Mouse (Mus musculus) MEL (cell line): ENCODE data around the gene Kcnj1. TPM values are rescaled to one million over a fixed set of nuclear protein-coding genes. Genes with fewer than 3 reads are reported as not detected.

ENCODE experiments used
- DNase-seq: peaks from one replicate; pipeline ENCODE4 v3.0.0; 2011; ENCODE audit warnings: low read depth, low spot score
- H3K27ac ChIP-seq: 2 replicates; pipeline ENCODE4 v1.5.1; 2012; ENCODE audit warnings: low read depth, mild to moderate bottlenecking, control low read depth, low read length, moderate library complexity; ENCODE audit not compliant: control insufficient read depth
- H3K27me3 ChIP-seq, 2 experiments: fragments of 150-350 bp in 1 of 2; sonication (generic) in 1 of 2; 2 replicates each; pipeline ENCODE4 v1.6.1; 2012; ENCODE audit warnings: low read length in 2 of 2, mild to moderate bottlenecking in 2 of 2, improper control_type of control experiment in 1 of 2, moderate library complexity in 1 of 2; ENCODE audit not compliant: insufficient read depth in 2 of 2, control insufficient read depth in 1 of 2
- H3K36me3 ChIP-seq, 2 experiments: 2 replicates each; pipeline ENCODE4 v1.6.1; 2012 to 2014; ENCODE audit warnings: low read length in 2 of 2, improper control_type of control experiment in 1 of 2, inconsistent platforms in 1 of 2, mild to moderate bottlenecking in 1 of 2; ENCODE audit not compliant: insufficient read depth in 2 of 2, control insufficient read depth in 1 of 2
- H3K4me1 ChIP-seq, 2 experiments: fragments of 150-350 bp in 1 of 2; sonication (generic) in 1 of 2; 2 replicates each; pipeline ENCODE4 v1.6.1; 2012; ENCODE audit warnings: low read length in 2 of 2, improper control_type of control experiment in 1 of 2, mild to moderate bottlenecking in 1 of 2; ENCODE audit not compliant: insufficient read depth in 2 of 2, control insufficient read depth in 1 of 2
- H3K4me3 ChIP-seq, 2 experiments: fragments of 150-350 bp in 1 of 2; sonication (generic) in 1 of 2; 2 replicates each; pipeline ENCODE4 v1.5.1; 2012; ENCODE audit warnings: low read depth in 2 of 2, low read length in 2 of 2, mild to moderate bottlenecking in 2 of 2, moderate library complexity in 2 of 2, control low read depth in 1 of 2, improper control_type of control experiment in 1 of 2; ENCODE audit not compliant: control insufficient read depth in 1 of 2, insufficient read depth in 1 of 2
- H3K79me2 ChIP-seq: 2 replicates; pipeline ENCODE4 v1.6.1; 2012; ENCODE audit warnings: mild to moderate bottlenecking, low read length, moderate library complexity; ENCODE audit not compliant: control insufficient read depth, poor library complexity, insufficient read depth
- H3K9ac ChIP-seq: 2 replicates; pipeline ENCODE4 v1.6.1; 2012; ENCODE audit warnings: low read depth, mild to moderate bottlenecking, control low read depth, low read length, moderate library complexity; ENCODE audit not compliant: control insufficient read depth, poor library complexity, severe bottlenecking
- H3K9me3 ChIP-seq: fragments of 150-350 bp; sonication (generic); replicated peaks from 2 replicates; pipeline ENCODE4 v1.6.1; 2012; ENCODE audit warnings: mild to moderate bottlenecking, low read length, improper control_type of control experiment, moderate library complexity; ENCODE audit not compliant: insufficient read depth
- CHD1 ChIP-seq: IDR thresholded peaks from 2 replicates; pipeline ENCODE4 v1.6.1; 2012; ENCODE audit warnings: low read depth, mild to moderate bottlenecking, inconsistent platforms, low read length, improper control_type of control experiment
- CHD2 ChIP-seq: IDR thresholded peaks from 2 replicates; pipeline ENCODE4 v1.6.1; 2011; ENCODE audit warnings: low read length, improper control_type of control experiment
- EP300 ChIP-seq, 2 experiments: IDR thresholded peaks; 2 replicates each; pipeline ENCODE4 v1.6.1; 2011; ENCODE audit warnings: improper control_type of control experiment in 2 of 2, low read length in 2 of 2, low read depth in 1 of 2, mild to moderate bottlenecking in 1 of 2
- ETS1 ChIP-seq: IDR thresholded peaks from 2 replicates; pipeline ENCODE4 v1.6.1; 2012; ENCODE audit warnings: low read depth, mild to moderate bottlenecking, inconsistent platforms, low read length, improper control_type of control experiment, moderate library complexity
- GABPA ChIP-seq: IDR thresholded peaks from 2 replicates; pipeline ENCODE4 v1.6.1; 2012; ENCODE audit warnings: low read depth, mild to moderate bottlenecking, inconsistent platforms, low read length, improper control_type of control experiment, moderate library complexity
- GATA1 ChIP-seq: IDR thresholded peaks from 2 replicates; pipeline ENCODE4 v1.6.1; 2011; ENCODE audit warnings: low read depth, low read length, improper control_type of control experiment
- JUND ChIP-seq: IDR thresholded peaks from 2 replicates; pipeline ENCODE4 v1.6.1; 2011; ENCODE audit warnings: low read depth, mild to moderate bottlenecking, improper control_type of control experiment, low read length
- MAFK ChIP-seq: IDR thresholded peaks from 2 replicates; pipeline ENCODE4 v1.6.1; 2011; ENCODE audit warnings: low read depth, mild to moderate bottlenecking, low read length, improper control_type of control experiment, borderline replicate concordance
- MXI1 ChIP-seq: IDR thresholded peaks from 2 replicates; pipeline ENCODE4 v1.6.1; 2011; ENCODE audit warnings: mild to moderate bottlenecking, low read depth, low read length, improper control_type of control experiment
- MYB ChIP-seq: IDR thresholded peaks from 2 replicates; pipeline ENCODE4 v1.6.1; 2011; ENCODE audit warnings: mild to moderate bottlenecking, low read depth, low read length, improper control_type of control experiment
- NELFE ChIP-seq: IDR thresholded peaks from 2 replicates; pipeline ENCODE4 v1.6.1; 2011; ENCODE audit warnings: low read depth, low read length, improper control_type of control experiment
- POLR2A ChIP-seq, 2 experiments: IDR thresholded peaks; 2 replicates each; pipeline ENCODE4 v1.6.1; 2011 to 2012; ENCODE audit warnings: low read length in 2 of 2, mild to moderate bottlenecking in 2 of 2, control low read depth in 1 of 2, improper control_type of control experiment in 1 of 2, low read depth in 1 of 2, moderate library complexity in 1 of 2; ENCODE audit not compliant: control insufficient read depth in 1 of 2, insufficient read depth in 1 of 2, poor library complexity in 1 of 2
- RAD21 ChIP-seq: IDR thresholded peaks from 2 replicates; pipeline ENCODE4 v1.6.1; 2011; ENCODE audit warnings: mild to moderate bottlenecking, low read depth, low read length, improper control_type of control experiment
- RCOR1 ChIP-seq: IDR thresholded peaks from 2 replicates; pipeline ENCODE4 v1.6.1; 2012; ENCODE audit warnings: low read depth, mild to moderate bottlenecking, inconsistent platforms, low read length, improper control_type of control experiment
- SIN3A ChIP-seq: IDR thresholded peaks from 2 replicates; pipeline ENCODE4 v1.6.1; 2012; ENCODE audit warnings: low read length, improper control_type of control experiment, inconsistent platforms
- TAL1 ChIP-seq: IDR thresholded peaks from 2 replicates; pipeline ENCODE4 v1.6.1; 2012; ENCODE audit warnings: mild to moderate bottlenecking, inconsistent platforms, low read length, moderate library complexity, mixed read lengths
- UBTF ChIP-seq: IDR thresholded peaks from 2 replicates; pipeline ENCODE4 v1.6.1; 2012; ENCODE audit warnings: low read depth, mild to moderate bottlenecking, inconsistent platforms, low read length, improper control_type of control experiment, moderate library complexity, borderline replicate concordance; ENCODE audit not compliant: insufficient read depth
- ZKSCAN1 ChIP-seq: IDR thresholded peaks from 2 replicates; pipeline ENCODE4 v1.6.1; 2012; ENCODE audit warnings: low read depth, mild to moderate bottlenecking, inconsistent platforms, low read length, improper control_type of control experiment, moderate library complexity
- ZMIZ1 ChIP-seq: IDR thresholded peaks from 2 replicates; pipeline ENCODE4 v1.6.1; 2012; ENCODE audit warnings: low read depth, mild to moderate bottlenecking, inconsistent platforms, low read length, improper control_type of control experiment, moderate library complexity
- polyA plus RNA-seq, 2 experiments: library from polyadenylated mRNA; stranded (reverse) in 1 of 2; unstranded in 1 of 2; fragments of >175 nt in 1 of 2; fragments of >200 nt in 1 of 2; gene quantifications; 2 replicates each; pipeline versions ENCODE4 v1.2.1 to v1.2.4; 2012; ENCODE audit warnings: low replicate concordance in 2 of 2, low read depth in 1 of 2; ENCODE audit not compliant: insufficient read length in 2 of 2, insufficient read depth in 1 of 2, missing spikeins in 1 of 2
- total RNA-seq: library from RNA; depleted of rRNA; stranded (reverse); fragments of 300-350 nt; gene quantifications from 2 replicates; pipeline ENCODE4 v1.2.3, GENCODE M21; 2012

Gene Kcnj1
- total and polyA plus RNA-seq, 3 experiments: not detected

- Histone ChIP-seq H3K4me1 (no peaks in the 10 kb centered on the region), H3K36me3 (no peaks in the 10 kb centered on the region), H3K79me2 (no peaks in the 10 kb centered on the region), H3K27ac (no peak overlapping the region), H3K4me3 (no peak overlapping the region), H3K9ac (no peak overlapping the region), H3K27me3 (no peaks in the 10 kb centered on the region; a peak in 1 of 4 replicates), H3K9me3 (no peaks in the 10 kb centered on the region)
- TF ChIP-seq CHD2 (no peak), MAFK (no peak), GABPA (no peak), ZMIZ1 (no peak), SIN3A (no peak)
- no peak for DNase-seq
Observed at GRCm38 (mm10) chr9:32410671-32411070, 38.4 kb downstream of the Kcnj1 start.

- H3K4me3 ChIP-seq: no peak overlapping the region
- H3K9me3 ChIP-seq: no peaks in the 10 kb centered on the region
- no peaks in the 10 kb centered on the region for H3K36me3 ChIP-seq
- no peaks in the 10 kb centered on the region; a peak in 1 of 4 replicates for H3K27me3 ChIP-seq
- no peak overlapping the region for H3K9ac ChIP-seq
- no peak overlapping the region for H3K27ac ChIP-seq
- TF ChIP-seq RAD21 (no peak), RCOR1 (no peak), ZMIZ1 (no peak), CHD1 (no peak), MYB (no peak), MXI1 (no peak), EP300 (IDR thresholded peaks at IDR 0.05; ENCODE audit: low read depth in 1 of 2, low read length in 2 of 2) (no peak), POLR2A (IDR thresholded peaks at IDR 0.05; ENCODE audit: control insufficient read depth in 1 of 2, insufficient read depth in 1 of 2, low read depth in 1 of 2, low read length in 2 of 2, poor library complexity in 1 of 2) (no peak), UBTF (no peak), ZKSCAN1 (no peak), ETS1 (no peak), TAL1 (no peak), JUND (no peak), GATA1 (no peak), NELFE (no peak)
- no peaks in the 10 kb centered on the region for H3K79me2 ChIP-seq
- no peak for DNase-seq
- 0 out of 4 replicates have a peak, but pooled peaks cover 0 to 2% of the 10 kb centered on the region in 2 experiments for H3K4me1 ChIP-seq
Observed at GRCm38 (mm10) chr9:32411507-32411906, 39.2 kb downstream of the Kcnj1 start.
